Mouse (Mus musculus): Measurements from ENCODE around the gene Ehd1.

The Ehd1 gene

GRCm38 (mm10) chr19:6338171-6338570 is 61.6 kb downstream of the Ehd1 start:
- DNase-seq: no peak

GRCm38 (mm10) chr19:6338716-6339115 is 62.2 kb downstream of the Ehd1 start:
- no peak for DNase-seq

- DNase-seq: no peak
These were observed 62.7 kb downstream of the Ehd1 start for GRCm38 (mm10) chr19:6339191-6339590.

GRCm38 (mm10) chr19:6339890-6340504 is 63.5 kb downstream of the Ehd1 start:
- peak; percentile 77 for DNase-seq

- peak; percentile 95 for DNase-seq
These were observed 64.3 kb downstream of the Ehd1 start, which contains the start of gene Map4k2 for GRCm38 (mm10) chr19:6340524-6341452. TSS of gene Map4k2 (plus strand) at chr19:6341135.

GRCm38 (mm10) chr19:6341453-6342077 is 65.0 kb downstream of the Ehd1 start:
- peak; percentile 51 for DNase-seq

GRCm38 (mm10) chr19:6342276-6342933 is 65.9 kb downstream of the Ehd1 start:
- peak; percentile 72 for DNase-seq

GRCm38 (mm10) chr19:6343066-6343925 is 66.8 kb downstream of the Ehd1 start:
- DNase-seq: peak; percentile 56

- DNase-seq: no peak
These were observed 67.5 kb downstream of the Ehd1 start for GRCm38 (mm10) chr19:6343996-6344395.

GRCm38 (mm10) chr19:6346023-6346422 is 69.5 kb downstream of the Ehd1 start:
- DNase-seq: no peak

- no peak for DNase-seq
These were observed 70.1 kb downstream of the Ehd1 start for GRCm38 (mm10) chr19:6346661-6347060.

GRCm38 (mm10) chr19:6347615-6348014 is 71.1 kb downstream of the Ehd1 start:
- DNase-seq: no peak

GRCm38 (mm10) chr19:6348717-6349116 is 72.2 kb downstream of the Ehd1 start:
- no peak for DNase-seq

GRCm38 (mm10) chr19:6349215-6349983 is 72.9 kb downstream of the Ehd1 start:
- peak; percentile 46 for DNase-seq
